Mouse (Mus musculus) thymus, adult 18-20 months (tissue): Measurements from ENCODE around the gene Aqp3.
A peak's percentile ranks its signal among the peaks of the same experiment; 100 is the strongest.

Experiments
- DNase-seq, 2 experiments: peaks; one replicate each; pipeline ENCODE4 v3.0.0; 2022; ENCODE audit warnings: mixed read lengths in 2 of 2

The Aqp3 gene

GRCm38 (mm10) chr4:41057361-41057760, 40.6 kb downstream of the Aqp3 start:
- DNase-seq, result no peak

DNA sequence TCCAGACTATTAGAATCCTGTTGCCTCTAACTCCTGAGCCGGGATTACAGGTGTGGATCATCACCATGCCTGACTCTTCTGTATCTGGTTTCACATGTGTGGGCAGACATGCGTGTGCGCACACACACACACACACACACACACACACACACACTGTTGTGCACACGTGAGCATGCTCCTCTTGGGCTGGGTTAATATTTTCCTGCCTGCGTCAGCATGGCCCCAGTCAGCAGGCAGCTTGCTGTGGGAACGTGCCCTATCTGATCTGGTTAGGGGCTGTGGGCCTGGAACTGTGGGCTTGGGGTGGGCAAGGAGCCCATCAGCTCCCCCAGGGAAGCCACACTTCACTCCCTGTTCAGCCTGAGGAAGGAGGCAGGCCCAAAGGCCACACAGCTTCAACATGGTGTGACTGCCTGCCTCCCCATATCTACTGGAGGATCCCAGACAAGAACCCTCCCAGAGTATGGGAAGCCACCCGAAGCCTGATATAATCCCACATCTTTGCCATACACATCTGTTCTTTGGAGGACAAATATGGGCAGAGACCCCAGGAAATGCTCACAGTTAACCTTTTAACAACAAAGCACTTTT, 41.1 kb downstream of the Aqp3 start:
- DNase-seq, result no peak

DNA sequence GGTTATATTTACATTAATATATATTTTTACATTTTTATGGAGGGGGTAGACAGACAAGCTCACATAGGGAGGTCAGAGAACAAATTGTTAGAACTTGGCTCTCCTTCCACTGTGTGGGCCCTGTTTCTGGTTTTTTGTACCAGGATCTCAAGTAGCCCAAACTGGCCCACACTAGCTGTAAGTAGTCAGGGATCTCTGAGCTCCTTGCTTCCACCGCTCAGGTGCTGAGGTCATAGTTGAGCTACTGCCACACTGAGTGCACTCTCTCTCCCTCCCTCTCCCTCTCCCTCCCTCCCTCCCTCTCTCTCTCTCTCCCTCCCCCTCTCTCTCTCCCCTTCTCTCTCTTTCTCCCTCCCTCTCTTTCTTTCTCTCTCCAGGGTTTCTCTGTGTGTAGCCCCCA, 41.7 kb downstream of the Aqp3 start:
- no peak for DNase-seq

DNA sequence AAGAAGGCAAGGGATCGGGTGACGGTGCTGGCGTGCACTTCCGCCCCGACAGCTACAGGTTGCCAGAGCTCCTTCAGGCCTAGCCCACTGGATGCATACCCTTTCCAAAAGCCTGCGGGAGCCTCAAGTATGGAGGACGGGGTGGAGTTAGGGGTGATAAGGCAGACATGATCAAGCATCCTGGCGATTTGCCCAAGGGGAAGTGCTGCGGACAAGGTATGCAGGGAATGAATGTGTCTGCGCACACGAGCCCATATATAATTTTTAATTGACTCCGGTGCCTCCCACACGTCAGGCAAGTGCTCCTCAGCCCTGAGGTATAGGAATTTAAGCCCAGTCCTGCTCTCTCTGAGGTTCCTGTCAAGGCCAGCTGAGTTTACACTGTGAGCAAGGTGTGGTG, 42.9 kb downstream of the Aqp3 start:
- no peak for DNase-seq

- no peak for DNase-seq
Measured at GRCm38 (mm10) chr4:41051781-41052180, 46.2 kb downstream of the Aqp3 start.

GRCm38 (mm10) chr4:41050726-41051675, 47.0 kb downstream of the Aqp3 start:
- peak in 1 of 2 experiments; percentile 14 for DNase-seq

- DNase-seq, result no peak
Measured at GRCm38 (mm10) chr4:41048926-41049325, 49.1 kb downstream of the Aqp3 start.

DNA sequence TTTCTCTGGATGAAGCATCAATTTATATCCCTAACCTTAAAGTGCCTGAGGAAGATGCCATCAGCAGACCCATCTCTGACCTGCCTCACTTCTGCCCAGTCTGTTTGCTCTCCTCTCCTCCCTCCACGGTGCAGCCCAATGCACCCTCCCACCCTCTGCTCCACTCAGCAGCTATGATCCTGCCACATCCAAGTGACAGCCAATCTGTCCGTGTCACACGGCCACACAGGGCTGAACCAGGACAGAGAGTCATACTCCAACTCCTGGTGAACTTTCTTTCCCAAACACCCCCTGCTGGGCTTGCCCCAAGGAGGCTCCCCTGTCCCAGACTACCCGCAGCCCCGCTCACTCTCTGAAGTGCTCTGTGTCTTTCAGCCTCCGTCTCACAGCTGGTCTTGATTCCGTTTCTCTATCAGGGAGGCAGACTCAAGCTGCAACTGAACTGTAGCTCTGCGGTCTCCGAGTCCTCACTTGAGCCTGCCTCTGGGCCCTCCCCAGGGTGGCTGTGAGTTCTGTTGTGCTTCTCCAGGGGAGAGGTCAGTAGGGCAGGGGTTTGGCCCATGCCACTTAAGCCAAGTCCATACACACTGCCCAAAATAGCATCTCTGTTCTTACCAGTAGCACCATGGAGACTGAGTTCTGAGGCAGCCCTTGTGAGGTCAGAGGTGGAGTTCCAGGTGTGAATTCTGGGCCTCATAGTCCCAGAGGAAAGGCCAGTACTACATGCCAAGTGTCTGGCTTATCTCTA, 50.3 kb downstream of the Aqp3 start, which contains the start of gene Aqp7:
TSS of gene Aqp7 (minus strand) at position 616 of the 748 bp plus-strand sequence.
- no peak for DNase-seq

DNA sequence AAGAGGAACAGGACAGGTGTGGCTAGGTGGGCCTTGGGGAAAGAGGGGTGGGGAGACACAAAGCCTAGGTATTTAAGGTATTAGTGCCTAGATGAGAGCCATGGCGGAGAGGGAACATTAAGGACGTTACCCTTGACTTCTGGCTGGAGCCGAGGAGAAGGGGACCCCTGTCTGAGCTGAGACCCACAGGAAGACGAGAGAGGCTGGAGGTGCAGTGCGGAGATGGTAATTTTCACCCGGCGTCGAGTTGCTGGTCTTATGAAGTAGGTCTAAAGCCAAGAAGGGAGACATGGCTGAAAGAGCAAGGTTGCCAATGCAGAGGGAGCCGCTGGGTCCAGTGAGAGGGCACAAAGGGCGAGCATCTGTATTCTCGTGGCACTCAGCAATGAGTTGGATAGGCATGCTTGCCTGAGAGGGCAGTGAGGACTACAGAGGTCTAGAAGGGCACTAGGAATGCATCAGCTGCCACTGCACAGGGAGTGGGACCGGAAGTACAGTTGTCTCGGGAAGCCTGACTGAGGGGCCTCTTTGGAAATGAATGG, 51.7 kb downstream of the Aqp3 start:
- no peak for DNase-seq

DNA sequence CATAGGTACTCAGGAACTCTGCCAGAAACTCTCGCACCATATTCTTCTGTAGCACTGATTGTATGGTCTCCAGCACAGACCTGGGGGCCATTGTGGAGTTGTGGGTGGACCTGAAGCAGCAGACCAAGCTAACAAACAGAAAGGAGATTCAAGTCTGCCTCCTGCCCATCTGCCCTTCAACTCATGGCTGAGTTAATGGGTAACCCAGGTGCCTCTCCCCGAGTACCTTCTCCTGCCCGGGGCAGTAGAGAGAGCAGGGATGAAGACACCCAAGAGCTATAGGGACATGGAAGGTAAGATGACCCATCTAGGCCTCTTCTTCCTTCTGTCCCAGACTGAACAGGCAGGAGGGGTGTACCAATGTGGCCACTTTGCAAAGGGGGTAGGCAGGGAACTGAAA, 52.7 kb downstream of the Aqp3 start:
- DNase-seq, result no peak

- DNase-seq, result no peak
Measured at GRCm38 (mm10) chr4:41043961-41044360, 54.0 kb downstream of the Aqp3 start.

DNA sequence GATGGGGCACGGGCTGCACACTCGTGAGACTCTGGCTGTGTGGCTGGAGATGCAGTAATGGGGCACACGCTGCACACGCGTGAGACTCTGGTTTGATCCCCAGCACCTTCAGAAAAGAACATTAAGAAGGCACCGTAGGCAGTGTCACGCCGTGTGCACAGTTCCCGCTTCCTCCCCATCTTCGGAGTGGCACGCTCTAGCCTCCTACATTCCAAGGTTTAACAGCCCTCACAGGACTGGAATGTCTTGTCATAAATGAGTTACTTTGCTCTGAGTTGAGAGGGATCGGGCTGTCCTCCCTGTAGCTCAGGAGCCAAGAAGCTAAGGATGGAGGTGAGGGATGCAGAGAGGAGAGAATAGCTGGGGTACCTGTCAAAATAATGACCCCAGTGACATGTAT, 55.1 kb downstream of the Aqp3 start:
- DNase-seq, result no peak
